Comparison of ENCODE assay signal across 8 mouse cellular contexts in the genomic region with DNA sequence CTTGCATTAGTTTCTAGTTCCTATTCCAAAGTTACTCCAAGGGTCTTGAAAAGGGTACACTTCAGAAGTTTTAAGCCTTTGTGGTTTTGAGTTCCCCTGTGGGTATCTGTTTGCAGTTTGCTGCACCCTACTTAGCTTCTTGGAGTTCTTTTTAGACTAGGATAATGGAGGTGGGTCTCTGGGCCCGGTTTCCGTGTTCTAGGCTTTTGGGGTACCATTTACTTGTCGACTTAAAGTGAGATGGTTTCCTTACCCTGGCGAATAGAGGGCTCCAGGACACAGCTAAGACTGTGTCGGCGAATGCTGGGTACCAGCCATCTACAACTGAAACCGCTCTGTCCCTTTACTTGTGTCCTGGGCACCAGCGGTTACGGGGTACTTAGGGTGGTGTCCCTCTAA. TPM values are rescaled to one million over a fixed set of nuclear protein-coding genes. Genes with fewer than 3 reads are reported as not detected.
DNase-seq lines count a peak whose midpoint lies in the region; ATAC-seq and TF ChIP-seq lines count a peak whose summit lies in the region.

No protein-coding gene starts in this region.

- WGBS in kidney, postnatal 0 days = 9% methylated on average over 9 of the region's 9 CpGs
- WGBS in neural tube, embryonic 15.5 days = 15% methylated on average over 9 of the region's 9 CpGs

- no peaks in the 10 kb centered on the region for H3K36me3 ChIP-seq in testis, adult 2 months (ENCODE audit: control insufficient read depth, insufficient read depth, low read length)
- H3K36me3 ChIP-seq in kidney, postnatal 0 days (ENCODE audit: insufficient read depth, low read length) = no peaks in the 10 kb centered on the region
- H3K36me3 ChIP-seq in neural tube, embryonic 15.5 days = no peaks in the 10 kb centered on the region

- DNase-seq in cerebellum, postnatal 25 days = peak; percentile 31 to 33
- DNase-seq in cerebellum, adult 11-12 months = no peak
- DNase-seq in testis, postnatal 10 days (ENCODE audit: low spot score) = no peak
- no peak for DNase-seq in kidney, postnatal 0 days (ENCODE audit: low spot score)
- no peak for DNase-seq in right cerebral cortex, postnatal 36 days (ENCODE audit: low spot score in 2 of 2)

- H3K27ac ChIP-seq in testis, adult 2 months (ENCODE audit: control insufficient read depth, insufficient read depth, low read depth, low read length) = peak overlapping the region; percentile 83; the same call in 1 of the 2 replicates
- peak overlapping the region; percentile 99 for H3K27ac ChIP-seq in kidney, postnatal 0 days
- H3K27ac ChIP-seq in neural tube, embryonic 15.5 days (replicated peaks) = peak overlapping the region; percentile 99

- H3K27me3 ChIP-seq in testis, adult 2 months (ENCODE audit: control insufficient read depth, insufficient read depth, low read length) = no peaks in the 10 kb centered on the region
- H3K27me3 ChIP-seq in kidney, postnatal 0 days (ENCODE audit: insufficient read depth, low read length) = no peaks in the 10 kb centered on the region
- H3K27me3 ChIP-seq in neural tube, embryonic 15.5 days (replicated peaks) = no peaks in the 10 kb centered on the region

- H3K4me3 ChIP-seq in testis, adult 2 months (ENCODE audit: control insufficient read depth, low read depth, low read length) = peak overlapping the region; percentile 86
- peak overlapping the region; percentile 69 for H3K4me3 ChIP-seq in kidney, postnatal 0 days (replicated peaks; ENCODE audit: low read depth, low read length)
- peak overlapping the region; percentile 67 for H3K4me3 ChIP-seq in neural tube, embryonic 15.5 days (replicated peaks)

- TF ChIP-seq CTCF in testis, adult 2 months (IDR thresholded peaks at IDR 0.05; ENCODE audit: control insufficient read depth, insufficient read depth, insufficient replicate concordance, low read depth, low read length) = no peak
- no peak for TF ChIP-seq CTCF in kidney, postnatal 0 days (IDR thresholded peaks at IDR 0.05; ENCODE audit: low read depth)

- peak overlapping the region; percentile 53 for H3K9ac ChIP-seq in kidney, postnatal 0 days (ENCODE audit: low read depth, low read length)
- H3K9ac ChIP-seq in neural tube, embryonic 15.5 days (replicated peaks) = peak overlapping the region; percentile 75

- H3K9me3 ChIP-seq in kidney, postnatal 0 days (replicated peaks; ENCODE audit: low read length) = no peaks in the 10 kb centered on the region
- no peaks in the 10 kb centered on the region for H3K9me3 ChIP-seq in neural tube, embryonic 15.5 days (replicated peaks)

- H3K4me2 ChIP-seq in kidney, postnatal 0 days (ENCODE audit: low read length) = peak overlapping the region; percentile 60
- peak overlapping the region; percentile 91 for H3K4me2 ChIP-seq in neural tube, embryonic 15.5 days

- no peak for ATAC-seq in kidney, postnatal 0 days (replicated peaks; ENCODE audit: low FRiP score, low read depth)
- ATAC-seq in neural tube, embryonic 15.5 days (ENCODE audit: low FRiP score) = no peak
- no peak for ATAC-seq in CD4-positive, CD25-positive, alpha-beta regulatory T cell, adult 4 months

- peaks cover 2% of the 10 kb centered on the region for H3K4me1 ChIP-seq in testis, adult 2 months (ENCODE audit: control insufficient read depth, insufficient read depth, low read length)
- peaks cover 33% of the 10 kb centered on the region for H3K4me1 ChIP-seq in kidney, postnatal 0 days (replicated peaks; ENCODE audit: insufficient read depth, low read length)
- H3K4me1 ChIP-seq in neural tube, embryonic 15.5 days = peaks cover 36% of the 10 kb centered on the region

- no peak for TF ChIP-seq POLR2A in testis, adult 2 months (IDR thresholded peaks at IDR 0.05; ENCODE audit: control insufficient read depth, low read depth, low read length)

RNA-seq across cellular contexts. Expression of gene Hist2h2be, which starts 0.7 kb away (rescaled TPM):
- polyA plus RNA-seq in testis, adult 2 months (2012; rRNA removed) = 11.3 and 13.0 TPM in 2 replicates
- 8.7 and 8.9 TPM in 2 replicates for polyA plus RNA-seq in kidney, postnatal 0 days (2015; fragmentation: Nextera tagmentation; extraction: Ambion mirVana)
- 4.0 and 4.6 TPM in 2 replicates for polyA plus RNA-seq in neural tube, embryonic 15.5 days (2015; fragmentation: Nextera tagmentation; extraction: Ambion mirVana)
- 1 to 10 TPM; 1.6 to 2.6 TPM for polyA plus RNA-seq in CD4-positive, CD25-positive, alpha-beta regulatory T cell, adult 4 months (2017; shearing (Covaris generic))

RNA-seq across cellular contexts. Expression of gene Hist2h2ac, which starts 1.0 kb away (rescaled TPM):
- 7.3 and 9.4 TPM in 2 replicates for polyA plus RNA-seq in testis, adult 2 months (2012; rRNA removed)
- 7.5 and 8.5 TPM in 2 replicates for polyA plus RNA-seq in kidney, postnatal 0 days (2015; fragmentation: Nextera tagmentation; extraction: Ambion mirVana)
- polyA plus RNA-seq in neural tube, embryonic 15.5 days (2015; fragmentation: Nextera tagmentation; extraction: Ambion mirVana) = 0.72 and 3.5 TPM in 2 replicates
- polyA plus RNA-seq in CD4-positive, CD25-positive, alpha-beta regulatory T cell, adult 4 months (2017; shearing (Covaris generic)) = 1 to 10 TPM; 5.5 to 5.8 TPM

RNA-seq across cellular contexts. Expression of gene Hist2h2ab, which starts 2.0 kb away (rescaled TPM):
- polyA plus RNA-seq in testis, adult 2 months (2012; rRNA removed) = 3.7 and 3.9 TPM in 2 replicates
- not detected in 2 replicates for polyA plus RNA-seq in kidney, postnatal 0 days (2015; fragmentation: Nextera tagmentation; extraction: Ambion mirVana)
- 0.47 TPM in 1 of 2 replicates, not detected in the other for polyA plus RNA-seq in neural tube, embryonic 15.5 days (2015; fragmentation: Nextera tagmentation; extraction: Ambion mirVana)
- polyA plus RNA-seq in CD4-positive, CD25-positive, alpha-beta regulatory T cell, adult 4 months (2017; shearing (Covaris generic)) = not detected

RNA-seq across cellular contexts. Expression of gene Bola1, which starts 2.1 kb away (rescaled TPM):
- 38.3 and 47.3 TPM in 2 replicates for polyA plus RNA-seq in testis, adult 2 months (2012; rRNA removed)
- 66.4 and 70.5 TPM in 2 replicates for polyA plus RNA-seq in kidney, postnatal 0 days (2015; fragmentation: Nextera tagmentation; extraction: Ambion mirVana)
- 53.9 and 58.6 TPM in 2 replicates for polyA plus RNA-seq in neural tube, embryonic 15.5 days (2015; fragmentation: Nextera tagmentation; extraction: Ambion mirVana)
- polyA plus RNA-seq in CD4-positive, CD25-positive, alpha-beta regulatory T cell, adult 4 months (2017; shearing (Covaris generic)) = 10 to 100 TPM; 30.5 to 33.8 TPM

RNA-seq across cellular contexts. Expression of gene Hist2h3c2, which starts 17.3 kb away (rescaled TPM):
- polyA plus RNA-seq in testis, adult 2 months (2012; rRNA removed) = 18.0 and 18.3 TPM in 2 replicates
- 2.1 and 2.3 TPM in 2 replicates for polyA plus RNA-seq in kidney, postnatal 0 days (2015; fragmentation: Nextera tagmentation; extraction: Ambion mirVana)
- 1.3 and 2.5 TPM in 2 replicates for polyA plus RNA-seq in neural tube, embryonic 15.5 days (2015; fragmentation: Nextera tagmentation; extraction: Ambion mirVana)
- not detected for polyA plus RNA-seq in CD4-positive, CD25-positive, alpha-beta regulatory T cell, adult 4 months (2017; shearing (Covaris generic))

Comparison
In these comparisons a context has a peak if more than half of its experiments do, and no peak if none do; other contexts are left out.
1. DNase-seq: peak in cerebellum, postnatal 25 days (2 of 2); none in cerebellum, adult 11-12 months (single experiment), testis, postnatal 10 days (single experiment), kidney, postnatal 0 days (single experiment) and right cerebral cortex, postnatal 36 days (0 of 2).
2. Peak in every context shown above with its lines, with median percentiles within 50 percentile points of each other: H3K27ac ChIP-seq and H3K4me3 ChIP-seq.